Mouse (Mus musculus) liver, adult 2 months (tissue): ENCODE data around the gene Pithd1. TPM values are rescaled to one million over a fixed set of nuclear protein-coding genes. Genes with fewer than 3 reads are reported as not detected.
"Not testable (repeated sequence)": the region's sequence is repeated elsewhere in the genome, so short reads cannot be mapped to it uniquely, and the experiment has no call there.

ENCODE experiments used
- DNase-seq: peaks from one replicate; pipeline ENCODE4 v3.0.0-alpha.2; 2011; ENCODE audit warnings: low read depth, low spot score; ENCODE audit errors: extremely low read depth
- H3K27ac ChIP-seq: fragments of 200-500 bp; replicated peaks from 2 replicates; pipeline ENCODE4 v1.5.1; 2012; ENCODE audit warnings: low read depth, mild to moderate bottlenecking, control low read depth, inconsistent platforms, low read length; ENCODE audit not compliant: insufficient read depth
- H3K27me3 ChIP-seq: fragments of 200-500 bp; 2 replicates; pipeline ENCODE4 v1.6.1; 2012; ENCODE audit warnings: mild to moderate bottlenecking, moderate library complexity, low read length, inconsistent platforms; ENCODE audit not compliant: control insufficient read depth, insufficient read depth
- H3K36me3 ChIP-seq: fragments of 200-500 bp; 2 replicates; pipeline ENCODE4 v1.6.1; 2012; ENCODE audit warnings: low read length, inconsistent platforms; ENCODE audit not compliant: control insufficient read depth, insufficient read depth
- H3K4me1 ChIP-seq: fragments of 200-500 bp; 2 replicates; pipeline ENCODE4 v1.6.1; 2011; ENCODE audit warnings: low read length; ENCODE audit not compliant: control insufficient read depth, insufficient read depth
- H3K4me3 ChIP-seq: fragments of 200-500 bp; 2 replicates; pipeline ENCODE4 v1.5.1; 2011; ENCODE audit warnings: low read depth, mild to moderate bottlenecking, control low read depth, low read length, moderate library complexity; ENCODE audit not compliant: insufficient read depth
- H3K79me2 ChIP-seq: fragments of 200-500 bp; 2 replicates; pipeline ENCODE4 v1.6.1; 2012; ENCODE audit warnings: inconsistent platforms, mild to moderate bottlenecking, low read length, moderate library complexity; ENCODE audit not compliant: control insufficient read depth, insufficient read depth
- H3K9ac ChIP-seq: fragments of 200-500 bp; 2 replicates; pipeline ENCODE4 v1.6.1; 2012; ENCODE audit warnings: low read depth, mild to moderate bottlenecking, control low read depth, inconsistent platforms, low read length
- CTCF ChIP-seq: fragments of 200-500 bp; IDR thresholded peaks from 2 replicates; pipeline ENCODE4 v1.5.1; 2011; ENCODE audit warnings: low read depth, low read length, control low read depth
- POLR2A ChIP-seq: fragments of 200-500 bp; IDR thresholded peaks from 2 replicates; pipeline ENCODE4 v1.6.1; 2011; ENCODE audit warnings: low read length, control low read depth; ENCODE audit not compliant: insufficient read depth; ENCODE audit errors: extremely low read depth
- WGBS: fragments of 180-500 bp; shearing (Covaris S2); methylation state at CpG from one replicate; pipeline ENCODE4 v1.1.7; 2018; 5-methylcytosine and 5-hydroxymethylcytosine counted together
- polyA plus RNA-seq: library from polyadenylated mRNA; depleted of rRNA; stranded (reverse); fragments of >200 nt; gene quantifications from 2 replicates; pipeline ENCODE4 v1.2.3, GENCODE M21; 2012
- total RNA-seq: library from RNA; depleted of rRNA; stranded (reverse); fragments of >200 nt; gene quantifications from 2 replicates; pipeline ENCODE4 v1.2.3, GENCODE M21; 2014

The Pithd1 gene
- total and polyA plus RNA-seq, 2 experiments, result 21.0 to 28.8 TPM

DNA sequence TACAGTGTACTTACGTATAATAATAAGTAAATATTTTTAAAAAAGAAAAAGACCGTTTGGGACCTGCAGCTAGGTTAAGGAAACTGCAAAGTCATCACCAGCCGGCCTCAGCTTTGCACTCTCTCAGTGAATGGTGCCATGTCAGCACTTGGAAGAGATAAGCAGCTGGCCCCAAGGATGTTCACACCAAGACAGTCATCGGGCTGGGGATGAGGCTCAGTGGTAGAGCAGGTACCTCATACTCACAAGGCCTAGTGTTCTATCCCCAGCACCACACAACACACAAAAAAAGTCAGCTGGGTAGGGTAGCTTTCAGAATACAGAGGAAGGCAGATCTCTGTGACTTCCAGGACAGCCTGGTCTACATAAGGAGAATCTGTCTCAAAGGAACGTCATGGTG is 1.9 kb downstream of the Pithd1 start:
- H3K27me3 ChIP-seq, result no peaks in the 10 kb centered on the region
- TF ChIP-seq POLR2A, result no peak
- TF ChIP-seq CTCF, result no peak
- 72% methylated on average over 5 of the region's 5 CpGs for WGBS
- DNase-seq, result no peak
- peaks cover 8% of the 10 kb centered on the region; the same call in 1 of the 2 replicates for H3K79me2 ChIP-seq
- no peak overlapping the region for H3K4me3 ChIP-seq
- peaks cover 9% of the 10 kb centered on the region for H3K4me1 ChIP-seq
- H3K36me3 ChIP-seq, result no peaks in the 10 kb centered on the region; the same call in 1 of the 2 replicates
- H3K27ac ChIP-seq, result no peak overlapping the region
- no peak overlapping the region for H3K9ac ChIP-seq

DNA sequence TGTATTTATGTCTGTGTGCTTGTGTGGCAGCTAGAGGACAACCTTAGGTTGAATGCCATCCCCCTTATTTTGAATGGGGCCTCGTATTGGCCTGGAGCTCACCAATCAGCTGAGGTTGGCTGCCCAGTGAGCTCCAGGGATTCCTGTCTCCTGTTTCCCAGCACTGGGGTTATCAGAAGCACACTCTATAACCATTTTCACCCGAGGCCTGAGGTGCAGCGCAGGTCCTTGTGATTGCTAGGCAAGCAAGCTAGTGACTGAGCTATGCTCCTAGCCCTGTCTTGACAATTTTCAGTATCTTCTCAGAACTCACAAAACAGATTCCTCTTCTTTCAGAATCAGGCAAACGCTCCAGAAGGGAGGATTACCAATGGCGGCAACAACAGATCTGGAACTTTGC is 2.5 kb downstream of the Pithd1 start:
- TF ChIP-seq CTCF (no peak), POLR2A (no peak)
- H3K9ac ChIP-seq, result no peak overlapping the region
- WGBS, result 81% methylated on average over 5 of the region's 5 CpGs
- H3K4me1 ChIP-seq, result peaks cover 9% of the 10 kb centered on the region
- no peak overlapping the region for H3K27ac ChIP-seq
- no peaks in the 10 kb centered on the region for H3K27me3 ChIP-seq
- peaks cover 8% of the 10 kb centered on the region; the same call in 1 of the 2 replicates for H3K79me2 ChIP-seq
- no peak overlapping the region for H3K4me3 ChIP-seq
- no peaks in the 10 kb centered on the region; the same call in 1 of the 2 replicates for H3K36me3 ChIP-seq
- no peak for DNase-seq

DNA sequence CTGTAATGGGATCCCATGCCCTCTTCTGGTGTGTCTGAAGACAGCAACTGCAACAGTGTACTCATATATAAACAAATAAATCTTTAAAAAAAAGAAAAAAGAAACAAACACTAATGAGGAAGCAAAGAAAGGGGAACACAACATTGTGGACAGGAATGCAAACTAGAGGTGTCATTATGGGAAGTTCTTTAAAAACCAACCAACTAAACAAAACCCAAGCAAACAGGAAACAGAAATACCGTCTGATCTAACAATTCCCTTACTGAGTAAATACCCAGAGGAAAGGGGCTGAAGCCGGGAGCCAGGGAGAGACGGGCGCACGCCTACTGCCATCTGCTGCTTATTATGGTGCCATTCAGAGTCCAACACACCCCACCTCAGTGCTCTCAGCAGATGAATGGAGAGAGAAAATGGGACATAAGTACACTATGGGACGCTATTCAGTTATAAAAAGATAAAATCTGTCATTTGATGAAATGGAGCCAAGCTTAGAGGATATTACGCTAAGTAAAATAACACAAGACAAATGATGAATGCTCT is 5.5 kb downstream of the Pithd1 start:
- TF ChIP-seq CTCF (no peak), POLR2A (no peak)
- WGBS, result 78% methylated on average over 7 of the region's 7 CpGs
- no peak for DNase-seq
- H3K27me3 ChIP-seq, result no peaks in the 10 kb centered on the region
- H3K27ac ChIP-seq, result no peak overlapping the region
- H3K4me3 ChIP-seq, result no peak overlapping the region
- H3K36me3 ChIP-seq, result peaks cover 9% of the 10 kb centered on the region
- H3K79me2 ChIP-seq, result peaks cover 4% of the 10 kb centered on the region; the same call in 1 of the 2 replicates
- H3K9ac ChIP-seq, result no peak overlapping the region
- H3K4me1 ChIP-seq, result peaks cover 7% of the 10 kb centered on the region

DNA sequence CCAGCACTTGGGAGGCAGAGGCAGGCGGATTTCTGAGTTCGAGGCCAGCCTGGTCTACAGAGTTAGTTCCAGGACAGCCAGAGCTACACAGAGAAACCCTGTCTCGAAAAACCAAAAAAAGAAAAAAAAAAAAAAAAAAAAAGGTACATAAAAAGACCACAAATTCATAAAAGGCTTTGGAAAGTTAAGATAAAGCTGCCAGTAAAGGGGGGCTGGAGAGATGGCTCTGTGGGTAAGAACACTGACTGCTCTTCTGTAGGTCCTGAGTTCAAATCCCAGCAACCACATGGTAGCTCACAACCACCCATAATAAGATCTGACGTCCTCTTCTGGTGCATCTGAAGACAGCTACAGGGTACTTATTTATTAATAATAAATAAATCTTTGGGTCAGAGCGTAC is 6.8 kb downstream of the Pithd1 start:
- not testable (repeated sequence) for DNase-seq, H3K9ac ChIP-seq, H3K79me2 ChIP-seq, H3K4me1 ChIP-seq, H3K27ac ChIP-seq, H3K27me3 ChIP-seq, H3K4me3 ChIP-seq
- peaks cover 18% of the 10 kb centered on the region for H3K36me3 ChIP-seq
- WGBS, result 89% methylated on average over 5 of the region's 5 CpGs

DNA sequence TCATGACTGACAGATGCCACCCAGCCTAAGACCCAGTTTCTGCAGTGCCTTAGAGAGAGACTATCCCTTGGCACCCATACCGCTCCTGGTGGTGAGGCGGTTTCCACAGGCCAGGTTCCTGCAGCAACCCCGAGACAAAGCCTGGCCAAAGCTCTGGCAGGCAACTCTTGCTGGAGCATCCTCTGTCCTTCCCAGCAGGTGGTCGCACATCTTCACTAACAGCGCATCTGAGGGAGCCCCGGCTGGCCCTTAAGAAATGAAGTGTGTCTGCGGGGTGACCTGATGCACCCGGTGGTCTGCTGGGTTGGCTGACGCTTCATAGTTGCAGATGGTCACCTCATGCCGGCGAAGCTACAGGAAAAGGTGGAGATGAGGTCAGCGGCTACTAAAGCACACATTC is 10.9 kb downstream of the Pithd1 start:
- Histone ChIP-seq H3K27me3 (no peaks in the 10 kb centered on the region), H3K79me2 (peaks cover 8% of the 10 kb centered on the region), H3K27ac (no peak overlapping the region), H3K9ac (no peak overlapping the region), H3K36me3 (peaks cover 23% of the 10 kb centered on the region), H3K4me1 (peaks cover 6% of the 10 kb centered on the region), H3K4me3 (no peak overlapping the region)
- TF ChIP-seq POLR2A (no peak), CTCF (no peak)
- 94% methylated on average over 12 of the region's 12 CpGs for WGBS
- DNase-seq, result no peak

DNA sequence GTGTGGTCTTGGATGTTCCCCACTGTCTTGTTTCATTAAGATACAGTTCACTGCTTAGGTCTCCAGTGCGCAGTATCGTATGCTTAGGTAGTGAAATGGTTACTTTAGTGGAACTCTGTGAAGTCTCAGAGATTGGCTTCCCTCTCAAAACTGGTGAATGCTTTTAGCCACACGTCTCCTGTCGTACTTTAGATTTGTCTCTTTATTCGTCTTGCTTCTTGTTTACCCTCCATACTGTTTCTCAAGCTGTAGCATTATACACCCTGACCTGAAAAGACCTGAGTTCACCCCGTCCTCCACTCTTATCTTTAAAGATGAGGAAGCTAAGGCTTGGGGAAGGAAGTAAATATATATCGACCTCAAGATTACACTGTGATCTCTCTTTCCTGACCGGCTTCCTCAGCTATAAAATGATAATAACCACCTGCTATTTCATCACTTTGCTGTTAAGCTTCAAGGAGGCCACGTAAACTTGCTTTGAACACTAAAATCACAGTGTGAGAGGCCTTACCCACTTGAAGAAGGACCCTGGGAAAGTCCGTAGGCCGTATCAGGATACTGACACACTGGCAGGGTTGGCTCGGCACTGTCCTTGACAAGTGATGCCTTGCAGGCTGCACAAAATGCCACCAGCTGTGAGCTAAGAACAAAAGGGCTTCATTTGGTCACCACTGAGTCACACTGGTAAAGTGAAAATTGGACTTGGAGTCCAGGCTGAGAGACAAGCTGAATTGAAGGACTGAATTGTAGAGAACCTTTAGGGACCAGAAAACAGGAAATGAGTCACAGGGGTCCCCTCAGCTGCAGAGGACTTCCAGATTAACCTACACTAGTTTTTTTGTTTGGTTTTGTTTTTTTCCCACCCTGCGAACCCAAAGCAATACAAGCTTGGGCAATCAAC is 13.9 kb downstream of the Pithd1 start:
- no peak for DNase-seq
- H3K36me3 ChIP-seq, result peaks cover 21% of the 10 kb centered on the region
- H3K9ac ChIP-seq, result no peak overlapping the region
- 63% methylated on average over 13 of the region's 13 CpGs for WGBS
- H3K79me2 ChIP-seq, result peaks cover 8% of the 10 kb centered on the region
- no peak overlapping the region for H3K27ac ChIP-seq
- TF ChIP-seq CTCF (no peak), POLR2A (no peak)
- H3K4me3 ChIP-seq, result peak overlapping the region; percentile 79
- no peaks in the 10 kb centered on the region for H3K27me3 ChIP-seq
- peaks cover 6% of the 10 kb centered on the region for H3K4me1 ChIP-seq
